Mouse (Mus musculus) CH12.LX (cell line): ENCODE results near the gene Mink1. TPM values are rescaled to one million over a fixed set of nuclear protein-coding genes. Genes with fewer than 3 reads are reported as not detected.

Experiments used
- DNase-seq: peaks from one replicate; pipeline ENCODE4 v3.0.0-alpha.2; 2013; ENCODE audit errors: extremely low read depth
- H3K27ac ChIP-seq: 2 replicates; pipeline ENCODE4 v1.5.1; 2012; ENCODE audit warnings: low read depth, mild to moderate bottlenecking, control low read depth, moderate library complexity; ENCODE audit not compliant: insufficient read depth
- H3K27me3 ChIP-seq: replicated peaks from 2 replicates; pipeline ENCODE3; 2012; ENCODE audit warnings: inconsistent platforms
- H3K36me3 ChIP-seq, 2 experiments: replicated peaks in 1 of 2; 2 replicates each; pipeline versions ENCODE3 to v1.6.1; 2012; ENCODE audit warnings: inconsistent platforms in 1 of 2, low read length in 1 of 2, mild to moderate bottlenecking in 1 of 2, mixed read lengths in 1 of 2, moderate library complexity in 1 of 2; ENCODE audit not compliant: control insufficient read depth in 1 of 2, insufficient read depth in 1 of 2
- H3K4me1 ChIP-seq, 2 experiments: 2 replicates each; pipeline ENCODE4 v1.6.1; 2012; ENCODE audit warnings: inconsistent platforms in 1 of 2, moderate library complexity in 1 of 2; ENCODE audit not compliant: insufficient read depth in 2 of 2, control insufficient read depth in 1 of 2
- H3K4me2 ChIP-seq: 2 replicates; pipeline ENCODE4 v1.6.1; 2012; ENCODE audit warnings: low read depth, mild to moderate bottlenecking, control low read depth; ENCODE audit not compliant: poor library complexity, insufficient read depth, severe bottlenecking
- H3K4me3 ChIP-seq, 3 experiments: fragments of 150-350 bp in 1 of 3; sonication (generic) in 1 of 3; replicated peaks in 1 of 3; 2 replicates each; pipeline versions ENCODE3 to v1.5.1; 2011 to 2012; ENCODE audit warnings: low read depth in 2 of 3, low read length in 2 of 3, mild to moderate bottlenecking in 2 of 3, moderate library complexity in 2 of 3, control low read depth in 1 of 3, improper control_type of control experiment in 1 of 3, inconsistent platforms in 1 of 3, mixed read lengths in 1 of 3; ENCODE audit not compliant: poor library complexity in 1 of 3
- H3K79me2 ChIP-seq: replicated peaks from 2 replicates; pipeline ENCODE4 v1.6.1; 2012; ENCODE audit warnings: mild to moderate bottlenecking, moderate library complexity; ENCODE audit not compliant: control insufficient read depth, poor library complexity, insufficient read depth, severe bottlenecking; ENCODE audit errors: extremely low read depth
- H3K9ac ChIP-seq: 2 replicates; pipeline ENCODE4 v1.6.1; 2012; ENCODE audit warnings: low read depth, mild to moderate bottlenecking, control low read depth, moderate library complexity; ENCODE audit not compliant: insufficient read depth
- H3K9me3 ChIP-seq: replicated peaks from 2 replicates; pipeline ENCODE3; 2012; ENCODE audit warnings: low read length, inconsistent platforms, mixed read lengths
- CHD2 ChIP-seq: IDR thresholded peaks from 2 replicates; pipeline ENCODE4 v1.6.1; 2011; ENCODE audit warnings: low read length, improper control_type of control experiment
- CTCF ChIP-seq, 2 experiments: IDR thresholded peaks in 1 of 2; conservative IDR thresholded peaks in 1 of 2; 2 replicates each; pipeline ENCODE4 v1.5.1; 2011 to 2012; ENCODE audit warnings: low read depth in 2 of 2, low read length in 2 of 2, improper control_type of control experiment in 1 of 2, inconsistent platforms in 1 of 2, mild to moderate bottlenecking in 1 of 2, moderate library complexity in 1 of 2
- ETS1 ChIP-seq: conservative IDR thresholded peaks from 2 replicates; pipeline ENCODE4 v1.6.1; 2012; ENCODE audit warnings: low read depth, mild to moderate bottlenecking, inconsistent platforms, low read length, improper control_type of control experiment, moderate library complexity
- GABPA ChIP-seq: IDR thresholded peaks from 2 replicates; pipeline ENCODE4 v1.6.1; 2012; ENCODE audit warnings: low read depth, low read length, improper control_type of control experiment, inconsistent platforms; ENCODE audit not compliant: insufficient replicate concordance
- MAFK ChIP-seq: IDR thresholded peaks from 2 replicates; pipeline ENCODE4 v1.6.1; 2011; ENCODE audit warnings: low read length, improper control_type of control experiment; ENCODE audit not compliant: insufficient replicate concordance
- MAX ChIP-seq: IDR thresholded peaks from 2 replicates; pipeline ENCODE4 v1.6.1; 2011; ENCODE audit warnings: low read length, improper control_type of control experiment
- PAX5 ChIP-seq: IDR thresholded peaks from 2 replicates; pipeline ENCODE4 v1.6.1; 2012; ENCODE audit warnings: low read length, inconsistent platforms, mixed read lengths
- POLR2A ChIP-seq: IDR thresholded peaks from 2 replicates; pipeline ENCODE4 v1.6.1; 2011; ENCODE audit warnings: low read depth, mild to moderate bottlenecking, improper control_type of control experiment, low read length
- RCOR1 ChIP-seq: conservative IDR thresholded peaks from 2 replicates; pipeline ENCODE4 v1.6.1; 2012; ENCODE audit warnings: low read depth, mild to moderate bottlenecking, inconsistent platforms, low read length, improper control_type of control experiment
- SMC3 ChIP-seq: IDR thresholded peaks from 2 replicates; pipeline ENCODE4 v1.6.1; 2011; ENCODE audit warnings: low read depth, low read length, improper control_type of control experiment
- USF2 ChIP-seq: conservative IDR thresholded peaks from 2 replicates; pipeline ENCODE4 v1.6.1; 2011; ENCODE audit warnings: low read depth, low read length, improper control_type of control experiment
- ZMIZ1 ChIP-seq: IDR thresholded peaks from 2 replicates; pipeline ENCODE4 v1.6.1; 2012; ENCODE audit warnings: low read depth, mild to moderate bottlenecking, inconsistent platforms, low read length, improper control_type of control experiment
- dilution Hi-C: fragments of 300-500 bp; cut with MboI; formaldehyde crosslinking; loops from 2 replicates; pipeline ENCODE4 v1.14.3; 2020; ENCODE audit warnings: low sequenced_read_pairs; ENCODE audit not compliant: extremely low pct_unique_long_range_greater_than_20kb, extremely low pct_ligation_motif_present
- in situ Hi-C: fragments of 300-500 bp; cut with MboI; formaldehyde crosslinking; loops from 3 replicates; pipeline ENCODE4 v1.14.3; 2019; ENCODE audit warnings: low sequenced_read_pairs, low pct_ligation_motif_present, low pct_unique_long_range_greater_than_20kb, mixed read lengths
- polyA plus RNA-seq: library from polyadenylated mRNA; unstranded; fragments of >175 nt; gene quantifications from 2 replicates; pipeline ENCODE4 v1.2.1, GENCODE M21; 2012; ENCODE audit warnings: low read depth; ENCODE audit not compliant: insufficient read length
- total RNA-seq, 2 experiments: library from RNA; depleted of rRNA; stranded (reverse); fragments of 300-350 nt in 1 of 2; fragments of >200 nt in 1 of 2; gene quantifications; 2 replicates each; pipeline ENCODE4 v1.2.3; 2012 to 2014

Mink1 gene
- total and polyA plus RNA-seq, 3 experiments, result 15.0 to 79.8 (median 31.2) TPM

- DNase-seq, result no peak
- H3K79me2 ChIP-seq, result no peaks in the 10 kb centered on the region
- TF ChIP-seq USF2 (no peak), MAX (no peak), CTCF (conservative IDR thresholded peaks at IDR 0.05 in 1 of 2, IDR thresholded peaks at IDR 0.05 in 1 of 2; ENCODE audit: low read depth in 2 of 2, low read length in 2 of 2) (no peak), GABPA (no peak), RCOR1 (no peak)
- H3K4me1 ChIP-seq, result peaks cover 0 to under 1% of the 10 kb centered on the region in 2 experiments; a peak in 1 of 4 replicates
- no peak overlapping the region for H3K4me2 ChIP-seq
- no peaks in the 10 kb centered on the region for H3K27me3 ChIP-seq
- no peak overlapping the region for H3K27ac ChIP-seq
- dilution Hi-C loops (no loop called here), in situ Hi-C loops (no loop called here)
- H3K4me3 ChIP-seq, result no peak overlapping the region
- no peak overlapping the region for H3K9ac ChIP-seq
- H3K9me3 ChIP-seq, result no peaks in the 10 kb centered on the region
- peaks cover 0 to 5% of the 10 kb centered on the region in 2 experiments for H3K36me3 ChIP-seq
These were observed 72.9 kb downstream of the Mink1 start for GRCm38 (mm10) chr11:70635601-70636000.

- in situ Hi-C loops, result no loop called here
- Histone ChIP-seq H3K36me3 (peaks cover 0 to 19% of the 10 kb centered on the region in 2 experiments), H3K9me3 (no peaks in the 10 kb centered on the region), H3K27ac (no peak overlapping the region), H3K4me2 (no peak overlapping the region)
- dilution Hi-C loops, result no loop called here
- DNase-seq, result no peak
- TF ChIP-seq ETS1, result no peak
- TF ChIP-seq CTCF (conservative IDR thresholded peaks at IDR 0.05 in 1 of 2, IDR thresholded peaks at IDR 0.05 in 1 of 2; ENCODE audit: low read depth in 2 of 2, low read length in 2 of 2), result no peak
- no peak for TF ChIP-seq POLR2A
- no peak for TF ChIP-seq ZMIZ1
- no peak for TF ChIP-seq MAFK
- no peak for TF ChIP-seq CHD2
- TF ChIP-seq, all 38 proteins: peak for 0
- Histone ChIP-seq H3K79me2 (no peaks in the 10 kb centered on the region), H3K27me3 (no peaks in the 10 kb centered on the region), H3K4me1 (no peaks in the 10 kb centered on the region), H3K4me3 (no peak overlapping the region), H3K9ac (no peak overlapping the region)
These were observed 75.1 kb downstream of the Mink1 start for GRCm38 (mm10) chr11:70637764-70638163.

DNA sequence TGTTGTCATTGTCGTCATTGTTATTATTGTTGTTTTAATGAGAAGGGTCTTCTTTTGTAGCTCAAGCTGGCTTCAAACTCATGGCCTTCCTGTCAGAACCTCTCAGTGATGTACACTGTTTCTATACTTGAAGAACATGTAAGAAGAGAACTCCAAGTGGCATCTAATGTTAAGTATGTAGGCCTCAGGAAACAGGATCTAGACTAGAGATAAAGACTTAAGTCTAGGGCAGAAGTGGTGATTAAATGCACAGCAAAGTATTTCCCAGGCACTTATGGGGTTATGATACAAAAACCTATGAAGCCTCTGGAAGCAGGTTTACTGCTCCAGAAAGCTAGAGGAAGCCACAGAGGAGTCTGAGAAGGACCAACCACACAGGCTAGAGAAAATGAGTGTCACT, 75.6 kb downstream of the Mink1 start:
- no peaks in the 10 kb centered on the region for H3K27me3 ChIP-seq
- no peak overlapping the region for H3K4me3 ChIP-seq
- H3K9ac ChIP-seq, result no peak overlapping the region
- TF ChIP-seq SMC3 (no peak), PAX5 (no peak)
- TF ChIP-seq, all 38 proteins: peak for 0
- no peak overlapping the region for H3K27ac ChIP-seq
- in situ Hi-C loops, result no loop called here
- peaks cover 0 to 23% of the 10 kb centered on the region in 2 experiments for H3K36me3 ChIP-seq
- dilution Hi-C loops, result no loop called here
- DNase-seq, result no peak
- no peaks in the 10 kb centered on the region for H3K79me2 ChIP-seq
- no peaks in the 10 kb centered on the region for H3K9me3 ChIP-seq
- no peaks in the 10 kb centered on the region for H3K4me1 ChIP-seq
- H3K4me2 ChIP-seq, result no peak overlapping the region
